Mouse (Mus musculus) layer of hippocampus, postnatal 10 days (tissue): ENCODE results near the gene Sh3gl3. TPM values are rescaled to one million over a fixed set of nuclear protein-coding genes. Genes with fewer than 3 reads are reported as not detected.
A peak's percentile ranks its signal among the peaks of the same experiment; 100 is the strongest.

Experiments
- DNase-seq, 2 experiments: peaks; one replicate each; pipeline ENCODE4 v3.0.0; 2021; ENCODE audit warnings: low spot score in 2 of 2
- total RNA-seq, 2 experiments: library from RNA; stranded (reverse); gene quantifications; 2 replicates each; pipeline ENCODE4 v1.2.3; 2021

Gene Sh3gl3
- total RNA-seq, 2 experiments from 2014 or later: 55.0 to 57.0 TPM

GRCm38 (mm10) chr7:82234898-82235290 is 61.3 kb downstream of the Sh3gl3 start:
- no peak for DNase-seq

- no peak for DNase-seq
Measured at GRCm38 (mm10) chr7:82235486-82235885, 61.8 kb downstream of the Sh3gl3 start.

- DNase-seq: no peak
Measured at GRCm38 (mm10) chr7:82236152-82236898, 62.7 kb downstream of the Sh3gl3 start.

- DNase-seq: no peak
Measured at GRCm38 (mm10) chr7:82236899-82237162, 63.2 kb downstream of the Sh3gl3 start.

GRCm38 (mm10) chr7:82240424-82241240 is 67.0 kb downstream of the Sh3gl3 start:
- DNase-seq: no peak

GRCm38 (mm10) chr7:82244701-82245100 is 71.1 kb downstream of the Sh3gl3 start:
- DNase-seq: no peak

GRCm38 (mm10) chr7:82248953-82249695 is 75.5 kb downstream of the Sh3gl3 start:
- peak in 1 of 2 experiments; percentile 13 for DNase-seq

- no peak for DNase-seq
Measured at GRCm38 (mm10) chr7:82253309-82253708, 79.7 kb downstream of the Sh3gl3 start.

GRCm38 (mm10) chr7:82256936-82257335 is 83.3 kb downstream of the Sh3gl3 start:
- no peak for DNase-seq

GRCm38 (mm10) chr7:82257530-82257929 is 83.9 kb downstream of the Sh3gl3 start:
- no peak for DNase-seq

- DNase-seq: peak; percentile 66 to 67
Measured at GRCm38 (mm10) chr7:82260210-82260609, 86.6 kb downstream of the Sh3gl3 start.

GRCm38 (mm10) chr7:82263141-82263540 is 89.5 kb downstream of the Sh3gl3 start:
- peak; percentile 74 to 81 for DNase-seq

- DNase-seq: no peak
Measured at GRCm38 (mm10) chr7:82264119-82264518, 90.5 kb downstream of the Sh3gl3 start.

- DNase-seq: no peak
Measured at GRCm38 (mm10) chr7:82265365-82265764, 91.7 kb downstream of the Sh3gl3 start.

- DNase-seq: no peak
Measured at GRCm38 (mm10) chr7:82269948-82270347, 96.3 kb downstream of the Sh3gl3 start.

- DNase-seq: no peak
Measured at GRCm38 (mm10) chr7:82271742-82272141, 98.1 kb downstream of the Sh3gl3 start.

GRCm38 (mm10) chr7:82272875-82273274 is 99.2 kb downstream of the Sh3gl3 start:
- DNase-seq: peak; percentile 53 to 65

GRCm38 (mm10) chr7:82274011-82274709 is 100.5 kb downstream of the Sh3gl3 start:
- DNase-seq: peak; percentile 70 to 76

- DNase-seq: no peak
Measured at GRCm38 (mm10) chr7:82274975-82275374, 101.3 kb downstream of the Sh3gl3 start.

- DNase-seq: no peak
Measured at GRCm38 (mm10) chr7:82275529-82276204, 102.0 kb downstream of the Sh3gl3 start.

- DNase-seq: no peak
Measured at GRCm38 (mm10) chr7:82282011-82282410, 108.4 kb downstream of the Sh3gl3 start.
